Mouse (Mus musculus) testis, adult 2 months (tissue): Measurements from ENCODE around the gene Cactin.

Experiments
- CTCF ChIP-seq: fragments of 200-500 bp; IDR thresholded peaks from 2 replicates; pipeline ENCODE4 v1.5.1; 2012; ENCODE audit warnings: low read depth, mild to moderate bottlenecking, inconsistent platforms, low read length, moderate library complexity; ENCODE audit not compliant: control insufficient read depth, insufficient read depth, insufficient replicate concordance
- POLR2A ChIP-seq: fragments of 200-500 bp; IDR thresholded peaks from 2 replicates; pipeline ENCODE4 v1.6.1; 2012; ENCODE audit warnings: low read depth, mild to moderate bottlenecking, inconsistent platforms, low read length, moderate library complexity; ENCODE audit not compliant: control insufficient read depth

- TF ChIP-seq CTCF (no peak), POLR2A (no peak)
Measured at GRCm38 (mm10) chr10:81330007-81330406, 9.1 kb downstream of the Cactin start.
